Mouse (Mus musculus) E14TG2a.4 (cell line): ENCODE results near the gene Ttc22.

Experiments used
- H3K27me3 ChIP-seq: 2 replicates; pipeline ENCODE4 v1.6.1; 2014; ENCODE audit warnings: low read length, control low read depth; ENCODE audit not compliant: insufficient read depth
- H3K36me3 ChIP-seq: 2 replicates; pipeline ENCODE4 v1.6.1; 2014; ENCODE audit warnings: low read length, control low read depth; ENCODE audit not compliant: insufficient read depth
- H3K4me1 ChIP-seq: replicated peaks from 2 replicates; pipeline ENCODE4 v1.6.1; 2014; ENCODE audit warnings: low read depth, low read length, control low read depth
- H3K4me3 ChIP-seq: replicated peaks from 2 replicates; pipeline ENCODE4 v1.5.1; 2014; ENCODE audit warnings: mild to moderate bottlenecking, low read length
- H3K9me3 ChIP-seq: 2 replicates; pipeline ENCODE4 v1.6.1; 2014; ENCODE audit warnings: low read length, control low read depth
- CTCF ChIP-seq: conservative IDR thresholded peaks from 2 replicates; pipeline ENCODE4 v1.5.1; 2014; ENCODE audit warnings: low read length
- NANOG ChIP-seq: IDR thresholded peaks from 2 replicates; pipeline ENCODE4 v1.6.1; 2014; ENCODE audit warnings: borderline replicate concordance, low read length, mixed read lengths
- POU5F1 ChIP-seq: IDR thresholded peaks from 2 replicates; pipeline ENCODE4 v1.6.1; 2014; ENCODE audit warnings: low read length, borderline replicate concordance

The Ttc22 gene

DNA sequence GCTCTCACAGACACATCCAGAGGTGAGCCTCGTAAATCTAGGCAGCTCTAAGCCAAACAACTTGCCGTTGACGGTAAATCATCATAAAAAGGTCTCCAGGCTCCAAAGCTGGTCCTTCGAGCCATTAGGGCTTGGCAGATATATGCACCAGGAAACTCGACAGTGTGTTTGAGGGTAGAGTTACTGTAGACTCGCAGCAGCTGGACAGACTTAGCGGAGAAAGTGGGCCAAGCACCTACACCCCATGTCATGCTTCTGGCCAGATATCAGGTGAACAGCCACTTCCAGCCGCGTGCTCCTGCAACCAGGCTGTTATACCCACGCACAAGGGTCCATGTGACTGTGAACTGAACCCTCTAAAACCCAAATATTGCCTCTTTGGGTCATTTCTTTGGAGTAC lies 33.4 kb downstream of the Ttc22 start:
- H3K4me1 ChIP-seq: peaks cover 58% of the 10 kb centered on the region
- TF ChIP-seq POU5F1 (no peak), NANOG (no peak), CTCF (no peak)
- peaks cover 77% of the 10 kb centered on the region for H3K36me3 ChIP-seq
- no peaks in the 10 kb centered on the region for H3K9me3 ChIP-seq
- H3K27me3 ChIP-seq: no peaks in the 10 kb centered on the region
- H3K4me3 ChIP-seq: no peak overlapping the region

- peaks cover 29% of the 10 kb centered on the region for H3K4me1 ChIP-seq
- TF ChIP-seq POU5F1 (no peak), NANOG (no peak), CTCF (no peak)
- peaks cover 100% of the 10 kb centered on the region for H3K36me3 ChIP-seq
- H3K4me3 ChIP-seq: no peak overlapping the region
- no peaks in the 10 kb centered on the region for H3K27me3 ChIP-seq
- no peaks in the 10 kb centered on the region for H3K9me3 ChIP-seq
Observed at GRCm38 (mm10) chr4:106663956-106664470, 41.8 kb downstream of the Ttc22 start.

DNA sequence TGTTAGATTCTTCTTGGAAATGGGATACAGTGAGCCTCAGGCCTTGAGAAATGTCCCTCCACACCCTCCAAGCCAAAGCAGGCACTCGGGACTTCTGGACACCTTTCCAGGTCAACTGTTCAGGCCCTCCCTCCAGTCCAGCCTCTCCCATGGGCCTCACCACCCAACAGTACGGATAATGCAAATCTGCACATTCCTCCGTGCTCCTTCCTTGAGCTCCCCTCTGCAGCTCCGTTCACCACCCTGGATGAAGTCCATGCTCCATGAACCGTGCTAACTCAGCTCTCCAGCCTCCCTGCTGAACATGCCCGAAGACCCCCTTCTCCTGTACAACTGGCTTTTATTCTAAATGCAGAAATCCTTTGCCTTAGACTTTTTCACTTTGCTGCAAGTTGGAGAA lies 42.5 kb downstream of the Ttc22 start:
- Histone ChIP-seq H3K4me1 (peaks cover 29% of the 10 kb centered on the region), H3K36me3 (peaks cover 100% of the 10 kb centered on the region), H3K9me3 (no peaks in the 10 kb centered on the region), H3K4me3 (no peak overlapping the region), H3K27me3 (no peaks in the 10 kb centered on the region)
- TF ChIP-seq NANOG (no peak), CTCF (no peak), POU5F1 (no peak)

- H3K4me1 ChIP-seq: peaks cover 29% of the 10 kb centered on the region
- TF ChIP-seq NANOG (no peak), POU5F1 (no peak), CTCF (no peak)
Observed at GRCm38 (mm10) chr4:106665269-106665668, 43.0 kb downstream of the Ttc22 start.

GRCm38 (mm10) chr4:106665673-106666072 lies 43.4 kb downstream of the Ttc22 start:
- Histone ChIP-seq H3K36me3 (peaks cover 100% of the 10 kb centered on the region), H3K27me3 (no peaks in the 10 kb centered on the region), H3K4me1 (peaks cover 29% of the 10 kb centered on the region), H3K4me3 (no peak overlapping the region), H3K9me3 (no peaks in the 10 kb centered on the region)
- TF ChIP-seq POU5F1: no peak
- TF ChIP-seq CTCF: no peak
- TF ChIP-seq NANOG: no peak

More at GRCm38 (mm10) chr4:106665269-106665668, 43.0 kb downstream of the Ttc22 start:
- no peaks in the 10 kb centered on the region for H3K27me3 ChIP-seq
- peaks cover 100% of the 10 kb centered on the region for H3K36me3 ChIP-seq
- no peaks in the 10 kb centered on the region for H3K9me3 ChIP-seq
- H3K4me3 ChIP-seq: no peak overlapping the region

DNA sequence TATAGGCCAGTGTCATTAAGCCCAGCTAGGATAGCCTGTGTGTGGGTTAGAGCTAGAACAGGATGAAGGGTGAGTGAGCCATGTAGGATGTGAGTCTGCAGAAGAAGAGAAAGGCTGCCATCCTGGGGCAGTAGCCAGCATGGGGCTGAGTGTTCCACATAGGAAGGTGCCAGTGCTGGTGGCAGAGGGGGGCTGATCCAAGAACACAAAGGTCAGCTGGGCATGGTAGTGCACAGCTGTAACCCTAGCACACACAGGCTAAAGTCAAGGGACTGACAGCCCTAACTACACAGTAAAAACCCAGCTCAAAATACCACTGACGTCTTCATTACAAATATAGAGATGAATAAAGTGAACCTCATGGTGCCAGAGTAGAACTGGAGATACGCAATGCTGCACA lies 44.3 kb downstream of the Ttc22 start:
- peaks cover 29% of the 10 kb centered on the region for H3K4me1 ChIP-seq
- H3K4me3 ChIP-seq: no peak overlapping the region
- no peaks in the 10 kb centered on the region for H3K9me3 ChIP-seq
- TF ChIP-seq NANOG (no peak), POU5F1 (no peak), CTCF (no peak)
- H3K36me3 ChIP-seq: peaks cover 100% of the 10 kb centered on the region
- H3K27me3 ChIP-seq: no peaks in the 10 kb centered on the region

DNA sequence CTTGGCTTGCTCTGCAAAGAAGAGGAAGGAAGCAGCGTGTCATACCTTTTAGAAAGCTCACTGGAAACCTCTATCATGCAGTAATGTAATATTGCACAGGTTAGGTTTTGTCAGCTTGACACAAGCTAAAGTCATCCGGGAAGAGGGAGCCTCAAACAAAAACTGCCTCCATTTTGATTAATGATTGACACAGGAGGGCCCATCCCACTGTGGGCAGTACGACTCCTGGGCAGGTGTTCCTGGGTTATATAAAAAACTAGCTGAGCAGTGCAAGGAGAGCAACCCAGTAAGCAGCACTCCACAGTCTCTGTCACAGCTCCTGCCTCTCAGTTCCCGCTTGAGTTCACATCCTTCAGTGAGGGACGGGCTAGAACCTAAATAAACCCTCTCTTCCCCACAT lies 54.5 kb downstream of the Ttc22 start:
- Histone ChIP-seq H3K4me3 (no peak overlapping the region), H3K27me3 (0 out of 2 replicates have a peak, but pooled peaks cover under 1% of the 10 kb centered on the region), H3K36me3 (peaks cover 62% of the 10 kb centered on the region), H3K9me3 (no peaks in the 10 kb centered on the region), H3K4me1 (peaks cover 38% of the 10 kb centered on the region)
- TF ChIP-seq NANOG (no peak), POU5F1 (no peak), CTCF (no peak)

GRCm38 (mm10) chr4:106678442-106679118 lies 56.3 kb downstream of the Ttc22 start, which contains the start of gene Ttc4:
Ttc4 (minus strand) TSS chr4:106678944.
- peaks cover 44% of the 10 kb centered on the region for H3K36me3 ChIP-seq
- H3K9me3 ChIP-seq: no peaks in the 10 kb centered on the region
- peaks cover 5% of the 10 kb centered on the region; the same call in 1 of the 2 replicates for H3K27me3 ChIP-seq
- H3K4me3 ChIP-seq: peak within 1 kb of the TSS; percentile 99
- peaks cover 38% of the 10 kb centered on the region for H3K4me1 ChIP-seq
- TF ChIP-seq POU5F1: no peak

DNA sequence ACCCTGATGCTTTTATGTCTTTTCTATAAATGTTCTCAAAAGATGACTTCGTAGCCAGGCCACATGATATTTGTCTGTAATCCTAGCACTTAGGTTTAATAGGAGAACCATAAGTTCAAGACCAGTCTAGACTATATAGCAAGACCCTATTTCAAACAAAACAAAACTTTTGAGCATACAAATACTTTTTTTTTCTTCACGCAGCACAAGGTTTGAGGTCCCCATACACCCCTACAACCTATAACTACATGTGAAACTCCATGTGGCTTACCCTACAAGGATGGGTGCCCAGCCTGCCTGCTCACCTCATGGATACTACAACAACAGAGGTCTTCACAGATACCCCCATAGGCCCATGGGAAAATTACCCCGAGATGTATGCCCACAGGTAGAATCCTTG lies 56.9 kb downstream of the Ttc22 start:
- TF ChIP-seq POU5F1: no peak
- TF ChIP-seq NANOG: no peak
- no peak for TF ChIP-seq CTCF
- H3K4me3 ChIP-seq: peak overlapping the region; percentile 99; the same call in 1 of the 2 replicates
- peaks cover 38% of the 10 kb centered on the region for H3K4me1 ChIP-seq
- peaks cover 38% of the 10 kb centered on the region for H3K36me3 ChIP-seq
- H3K27me3 ChIP-seq: peaks cover 5% of the 10 kb centered on the region; the same call in 1 of the 2 replicates
- no peaks in the 10 kb centered on the region for H3K9me3 ChIP-seq
